Mouse (Mus musculus) intestine, embryonic 15.5 days (tissue): Measurements from ENCODE around the gene 1700001C19Rik. TPM values are rescaled to one million over a fixed set of nuclear protein-coding genes. Genes with fewer than 3 reads are reported as not detected.

Source experiments
- ATAC-seq: fragments of 200-750 bp; cut with Nextera tagmentation; 2 replicates; pipeline ENCODE4 v1.8.0; 2017; ENCODE audit warnings: moderate TSS enrichment, moderate library complexity
- H3K27ac ChIP-seq: fragments of 300-500 bp; sonication (generic); 2 replicates; pipeline ENCODE4 v1.5.1; 2015; ENCODE audit warnings: mild to moderate bottlenecking, inconsistent platforms
- H3K27me3 ChIP-seq: fragments of 300-500 bp; sonication (generic); replicated peaks from 2 replicates; pipeline ENCODE4 v1.6.1; 2015; ENCODE audit warnings: inconsistent platforms
- H3K36me3 ChIP-seq: fragments of 300-500 bp; sonication (generic); 2 replicates; pipeline ENCODE4 v1.6.1; 2015; ENCODE audit warnings: inconsistent platforms
- H3K4me1 ChIP-seq: fragments of 300-500 bp; sonication (generic); replicated peaks from 2 replicates; pipeline ENCODE4 v1.6.1; 2015; ENCODE audit warnings: inconsistent platforms
- H3K4me2 ChIP-seq: fragments of 300-500 bp; sonication (generic); replicated peaks from 2 replicates; pipeline ENCODE4 v1.6.1; 2015; ENCODE audit warnings: mild to moderate bottlenecking, inconsistent platforms
- H3K4me3 ChIP-seq: fragments of 300-500 bp; sonication (generic); replicated peaks from 2 replicates; pipeline ENCODE4 v1.5.1; 2015; ENCODE audit warnings: inconsistent platforms
- H3K9ac ChIP-seq: fragments of 300-500 bp; sonication (generic); 2 replicates; pipeline ENCODE4 v1.6.1; 2015; ENCODE audit warnings: inconsistent platforms
- H3K9me3 ChIP-seq: fragments of 300-500 bp; sonication (generic); 2 replicates; pipeline ENCODE4 v1.6.1; 2016; ENCODE audit warnings: inconsistent platforms
- WGBS: fragments of 180-500 bp; shearing (Covaris S2); methylation state at CpG from one replicate; pipeline ENCODE4 v1.1.7; 2015; 5-methylcytosine and 5-hydroxymethylcytosine counted together
- polyA plus RNA-seq: library from polyadenylated mRNA; unstranded; fragments of >200 nt; fragmentation: Nextera tagmentation; extraction: Ambion mirVana; gene quantifications from 2 replicates; pipeline ENCODE4 v1.2.1, GENCODE M21; 2015

1700001C19Rik gene
- polyA plus RNA-seq, 1 experiment from 2014 or later = 0.38 TPM

GRCm38 (mm10) chr17:47444113-47444512, 6.9 kb upstream of the 1700001C19Rik start:
- ATAC-seq = no peak
- Histone ChIP-seq H3K4me1 (peaks cover 51% of the 10 kb centered on the region), H3K4me2 (no peak overlapping the region), H3K9me3 (no peaks in the 10 kb centered on the region), H3K27me3 (no peaks in the 10 kb centered on the region), H3K9ac (peak overlapping the region; percentile 8; the same call in 1 of the 2 replicates), H3K27ac (no peak overlapping the region), H3K4me3 (no peak overlapping the region), H3K36me3 (no peaks in the 10 kb centered on the region)
- WGBS = 51% methylated on average over 6 of the region's 6 CpGs

- H3K27ac ChIP-seq = peak overlapping the region; percentile 60
Measured at GRCm38 (mm10) chr17:47442271-47442670, 5.1 kb upstream of the 1700001C19Rik start.

GRCm38 (mm10) chr17:47441296-47442051, 4.3 kb upstream of the 1700001C19Rik start:
- ATAC-seq = peak; percentile 32
- 48% methylated on average over 19 of the region's 19 CpGs for WGBS
- no peak overlapping the region for H3K4me2 ChIP-seq

More at GRCm38 (mm10) chr17:47442271-47442670, 5.1 kb upstream of the 1700001C19Rik start:
- Histone ChIP-seq H3K4me3 (no peak overlapping the region), H3K9me3 (no peaks in the 10 kb centered on the region), H3K27me3 (no peaks in the 10 kb centered on the region; the same call in 1 of the 2 replicates), H3K4me1 (peaks cover 43% of the 10 kb centered on the region), H3K9ac (no peak overlapping the region), H3K4me2 (no peak overlapping the region), H3K36me3 (no peaks in the 10 kb centered on the region)
- WGBS = 82% methylated on average over 3 of the region's 3 CpGs
- ATAC-seq = no peak

GRCm38 (mm10) chr17:47440359-47440890, 3.2 kb upstream of the 1700001C19Rik start:
- no peak for ATAC-seq
- H3K4me3 ChIP-seq = no peak overlapping the region
- peaks cover 45% of the 10 kb centered on the region for H3K4me1 ChIP-seq
- H3K4me2 ChIP-seq = 0 out of 2 replicates have a peak overlapping the region, but pooled peaks have one; percentile 12
- peaks cover 5% of the 10 kb centered on the region for H3K27me3 ChIP-seq
- no peaks in the 10 kb centered on the region for H3K9me3 ChIP-seq
- WGBS = 21% methylated on average over 9 of the region's 9 CpGs
- H3K36me3 ChIP-seq = no peaks in the 10 kb centered on the region
- H3K27ac ChIP-seq = peak overlapping the region; percentile 71
- no peak overlapping the region for H3K9ac ChIP-seq

More at GRCm38 (mm10) chr17:47441296-47442051, 4.3 kb upstream of the 1700001C19Rik start:
- H3K9me3 ChIP-seq = no peaks in the 10 kb centered on the region
- peak overlapping the region; percentile 60 for H3K27ac ChIP-seq
- no peaks in the 10 kb centered on the region for H3K36me3 ChIP-seq
- peaks cover 48% of the 10 kb centered on the region for H3K4me1 ChIP-seq
- peaks cover 3% of the 10 kb centered on the region for H3K27me3 ChIP-seq
- no peak overlapping the region for H3K4me3 ChIP-seq
- no peak overlapping the region for H3K9ac ChIP-seq

GRCm38 (mm10) chr17:47439396-47440028, 2.3 kb upstream of the 1700001C19Rik start:
- ATAC-seq = peak; percentile 57
- Histone ChIP-seq H3K9me3 (no peaks in the 10 kb centered on the region), H3K36me3 (no peaks in the 10 kb centered on the region), H3K27me3 (peaks cover 5% of the 10 kb centered on the region), H3K4me2 (peak overlapping the region; percentile 68; the same call in 1 of the 2 replicates), H3K4me3 (no peak overlapping the region), H3K9ac (no peak overlapping the region), H3K4me1 (peaks cover 45% of the 10 kb centered on the region), H3K27ac (peak overlapping the region; percentile 71)
- WGBS = 35% methylated on average over 9 of the region's 9 CpGs

- WGBS = 58% methylated on average over 6 of the region's 6 CpGs
- Histone ChIP-seq H3K4me1 (peaks cover 37% of the 10 kb centered on the region), H3K9ac (no peak overlapping the region), H3K4me3 (0 out of 2 replicates have a peak overlapping the region, but pooled peaks have one; percentile 50), H3K9me3 (no peaks in the 10 kb centered on the region), H3K36me3 (no peaks in the 10 kb centered on the region), H3K27me3 (peaks cover 5% of the 10 kb centered on the region), H3K27ac (peak overlapping the region; percentile 71), H3K4me2 (peak overlapping the region; percentile 68)
- ATAC-seq = no peak
Measured at GRCm38 (mm10) chr17:47438611-47439010, 1.4 kb upstream of the 1700001C19Rik start.

- Histone ChIP-seq H3K36me3 (no peaks in the 10 kb centered on the region), H3K9me3 (no peaks in the 10 kb centered on the region), H3K9ac (peak within 1 kb of the TSS; percentile 60), H3K27ac (peak within 1 kb of the TSS; percentile 71), H3K27me3 (peaks cover 5% of the 10 kb centered on the region), H3K4me2 (peak within 1 kb of the TSS; percentile 68), H3K4me3 (peak within 1 kb of the TSS; percentile 50), H3K4me1 (peaks cover 29% of the 10 kb centered on the region)
- peak; percentile 88 for ATAC-seq
- WGBS = 1% methylated on average over 45 of the region's 45 CpGs
Measured at GRCm38 (mm10) chr17:47436156-47436906, 845 bp downstream of the 1700001C19Rik start, which contains the start of gene AI661453. AI661453 (plus strand) TSS chr17:47436615.

GRCm38 (mm10) chr17:47430815-47431214, 6.4 kb downstream of the 1700001C19Rik start:
- no peaks in the 10 kb centered on the region for H3K27me3 ChIP-seq
- H3K9ac ChIP-seq = no peak overlapping the region
- H3K36me3 ChIP-seq = no peaks in the 10 kb centered on the region
- ATAC-seq = no peak
- no peak overlapping the region for H3K4me3 ChIP-seq
- 66% methylated on average over 5 of the region's 5 CpGs for WGBS
- peaks cover 8% of the 10 kb centered on the region; the same call in 1 of the 2 replicates for H3K4me1 ChIP-seq
- no peak overlapping the region for H3K27ac ChIP-seq
- no peaks in the 10 kb centered on the region for H3K9me3 ChIP-seq
- no peak overlapping the region for H3K4me2 ChIP-seq

- H3K27ac ChIP-seq = no peak overlapping the region
- WGBS = 9% methylated on average over 8 of the region's 8 CpGs
- no peaks in the 10 kb centered on the region for H3K9me3 ChIP-seq
- H3K9ac ChIP-seq = no peak overlapping the region
- no peaks in the 10 kb centered on the region for H3K36me3 ChIP-seq
- peak; percentile 57 for ATAC-seq
- H3K4me3 ChIP-seq = no peak overlapping the region
- no peaks in the 10 kb centered on the region for H3K27me3 ChIP-seq
- H3K4me1 ChIP-seq = peaks cover 8% of the 10 kb centered on the region; the same call in 1 of the 2 replicates
- peak overlapping the region; percentile 44; the same call in 1 of the 2 replicates for H3K4me2 ChIP-seq
Measured at GRCm38 (mm10) chr17:47428831-47429304, 8.3 kb downstream of the 1700001C19Rik start.

- no peak for ATAC-seq
- Histone ChIP-seq H3K36me3 (no peaks in the 10 kb centered on the region), H3K4me2 (no peak overlapping the region), H3K27ac (no peak overlapping the region), H3K4me1 (peaks cover 8% of the 10 kb centered on the region; the same call in 1 of the 2 replicates), H3K9me3 (no peaks in the 10 kb centered on the region), H3K27me3 (no peaks in the 10 kb centered on the region), H3K9ac (no peak overlapping the region), H3K4me3 (no peak overlapping the region)
- 70% methylated on average over 6 of the region's 6 CpGs for WGBS
Measured at GRCm38 (mm10) chr17:47427316-47427715, 9.9 kb downstream of the 1700001C19Rik start.

- 55% methylated on average over 6 of the region's 6 CpGs for WGBS
- peaks cover 5% of the 10 kb centered on the region; the same call in 1 of the 2 replicates for H3K4me1 ChIP-seq
- H3K9me3 ChIP-seq = no peaks in the 10 kb centered on the region
- no peak overlapping the region for H3K27ac ChIP-seq
- peak; percentile 71 for ATAC-seq
- H3K4me2 ChIP-seq = no peak overlapping the region
- H3K4me3 ChIP-seq = no peak overlapping the region
- H3K9ac ChIP-seq = no peak overlapping the region
- no peaks in the 10 kb centered on the region for H3K36me3 ChIP-seq
- no peaks in the 10 kb centered on the region for H3K27me3 ChIP-seq
Measured at GRCm38 (mm10) chr17:47424186-47424585, 13.0 kb downstream of the 1700001C19Rik start.
